Mouse (Mus musculus) frontal cortex, postnatal 14 days (tissue): Measurements from ENCODE around the gene C1qb.

ENCODE experiments used
- DNase-seq, 2 experiments: peaks; one replicate each; pipeline ENCODE4 v3.0.0; 2022; ENCODE audit warnings: low spot score in 2 of 2

Gene C1qb

DNA sequence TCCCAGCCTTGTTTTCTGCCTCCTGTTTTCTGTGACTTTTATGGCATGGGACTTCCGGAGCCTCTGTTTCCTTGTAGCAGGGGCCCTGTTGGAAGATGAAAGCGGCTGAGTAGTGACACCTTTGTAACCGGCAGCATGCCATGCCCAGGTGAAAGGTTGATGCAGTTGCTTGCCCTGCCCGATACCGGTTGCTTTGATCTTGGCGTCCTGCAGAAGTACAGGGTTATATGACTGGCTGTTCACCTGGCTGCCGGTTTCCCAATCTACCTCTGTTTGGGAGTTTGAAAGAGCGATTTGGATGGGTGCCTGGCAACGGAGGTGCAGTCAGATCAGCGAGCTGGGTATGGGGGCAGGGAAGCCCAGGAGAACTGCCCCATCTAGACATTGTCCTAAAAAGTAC lies 43.2 kb downstream of the C1qb start:
- DNase-seq = no peak

DNA sequence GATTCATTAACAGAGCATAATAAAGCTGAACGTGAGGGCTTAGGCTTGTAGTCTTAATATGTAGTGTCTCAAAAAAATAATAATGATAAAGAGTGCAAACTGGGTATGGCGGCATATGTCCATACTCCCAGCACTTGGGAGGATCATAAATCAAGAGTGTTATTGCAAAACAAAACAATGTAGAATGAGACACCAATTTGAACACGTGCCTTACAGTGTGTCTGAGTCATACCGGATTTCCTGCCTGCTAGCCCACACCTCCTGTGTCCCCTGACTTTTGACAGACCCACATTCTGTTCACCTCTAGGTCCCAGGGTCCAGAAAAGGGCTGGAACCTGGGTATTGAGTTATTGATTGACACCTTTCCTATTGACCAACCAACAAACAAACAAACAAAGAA lies 44.0 kb downstream of the C1qb start:
- no peak for DNase-seq

DNA sequence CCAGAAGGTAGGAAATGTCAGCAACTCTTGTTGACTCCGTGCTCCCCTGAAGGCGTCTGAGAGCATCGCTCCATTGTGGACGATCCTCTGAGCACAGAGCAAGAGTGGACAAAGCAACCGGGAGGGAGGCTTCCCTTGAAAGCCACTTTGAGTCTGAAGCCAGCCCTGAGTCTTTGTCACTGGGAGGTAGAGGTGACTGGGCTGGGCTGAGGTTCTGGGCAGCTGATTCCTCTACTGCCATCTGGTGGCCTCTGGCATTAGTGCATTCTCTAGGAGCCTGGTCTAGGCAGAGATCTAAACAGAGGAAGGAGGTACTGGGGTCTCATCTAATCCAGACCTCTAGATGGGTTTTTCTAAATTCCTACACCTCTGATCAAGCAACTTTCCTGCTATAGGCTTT lies 44.9 kb downstream of the C1qb start:
- DNase-seq = peak; percentile 38 to 76

DNA sequence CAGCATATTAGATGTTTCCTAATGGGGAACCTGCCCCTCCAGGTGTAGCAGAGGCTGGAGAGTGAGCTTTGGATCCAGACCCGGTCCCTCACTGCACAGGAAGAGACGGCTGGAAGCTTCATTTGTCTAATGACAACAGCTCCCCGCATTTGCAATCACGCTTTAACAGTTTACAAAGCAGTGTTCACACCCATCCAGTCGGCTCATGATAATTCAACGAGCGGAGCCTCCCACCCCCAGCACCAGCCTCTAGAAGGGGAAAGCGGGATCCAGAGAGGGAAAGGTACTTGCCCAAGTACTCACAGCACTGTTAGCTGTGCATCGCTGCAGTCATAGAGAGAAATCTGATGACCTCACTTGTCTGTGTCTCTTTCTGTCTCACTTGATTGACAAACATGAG lies 47.5 kb downstream of the C1qb start:
- DNase-seq = no peak

DNA sequence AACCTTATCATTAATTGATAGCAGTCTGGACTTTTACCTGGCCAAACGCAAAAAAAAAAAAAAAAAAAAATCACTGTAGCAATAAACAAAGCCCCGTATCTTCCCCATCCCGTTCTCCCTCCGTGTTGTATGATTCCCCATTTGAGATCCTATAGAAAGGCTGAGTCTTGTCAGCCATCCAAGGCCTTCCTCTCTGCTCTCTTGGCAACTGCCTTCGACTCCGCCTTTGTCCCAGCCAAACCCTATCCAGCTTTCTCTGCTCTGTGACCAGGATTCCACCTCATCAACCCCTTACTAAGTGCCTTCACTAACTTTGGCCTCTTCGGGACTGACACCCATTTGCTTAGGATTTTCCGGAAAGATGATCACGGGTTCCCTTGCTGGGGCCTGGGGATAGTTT lies 48.0 kb downstream of the C1qb start:
- DNase-seq = no peak

DNA sequence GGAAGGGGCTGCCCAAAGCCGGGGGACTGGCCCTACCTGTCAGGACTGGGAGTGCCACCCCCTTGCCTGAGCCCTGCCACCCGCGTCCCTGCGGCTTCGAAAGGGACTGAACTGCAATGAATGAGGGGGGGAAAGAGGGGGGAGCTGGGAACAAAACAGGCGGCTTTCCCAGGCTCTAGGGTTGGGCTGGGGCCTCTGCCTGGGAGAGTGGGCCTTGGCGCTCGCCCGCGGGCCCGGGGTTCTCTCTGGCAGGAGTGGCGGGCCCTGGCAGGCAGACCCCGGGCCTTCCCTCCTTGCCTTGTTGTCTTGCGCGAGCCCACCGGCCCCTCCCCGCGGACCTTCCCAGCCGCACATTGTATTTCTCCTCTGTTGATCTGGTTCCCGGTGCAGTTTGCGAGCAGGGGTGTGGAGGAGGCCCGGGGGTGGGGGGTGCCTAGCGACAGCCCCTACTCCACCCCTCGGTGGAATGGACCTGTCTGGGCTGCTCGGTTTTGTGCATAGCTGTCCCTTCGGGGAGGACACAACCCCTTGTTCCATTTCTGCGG lies 49.5 kb downstream of the C1qb start:
- no peak for DNase-seq

DNA sequence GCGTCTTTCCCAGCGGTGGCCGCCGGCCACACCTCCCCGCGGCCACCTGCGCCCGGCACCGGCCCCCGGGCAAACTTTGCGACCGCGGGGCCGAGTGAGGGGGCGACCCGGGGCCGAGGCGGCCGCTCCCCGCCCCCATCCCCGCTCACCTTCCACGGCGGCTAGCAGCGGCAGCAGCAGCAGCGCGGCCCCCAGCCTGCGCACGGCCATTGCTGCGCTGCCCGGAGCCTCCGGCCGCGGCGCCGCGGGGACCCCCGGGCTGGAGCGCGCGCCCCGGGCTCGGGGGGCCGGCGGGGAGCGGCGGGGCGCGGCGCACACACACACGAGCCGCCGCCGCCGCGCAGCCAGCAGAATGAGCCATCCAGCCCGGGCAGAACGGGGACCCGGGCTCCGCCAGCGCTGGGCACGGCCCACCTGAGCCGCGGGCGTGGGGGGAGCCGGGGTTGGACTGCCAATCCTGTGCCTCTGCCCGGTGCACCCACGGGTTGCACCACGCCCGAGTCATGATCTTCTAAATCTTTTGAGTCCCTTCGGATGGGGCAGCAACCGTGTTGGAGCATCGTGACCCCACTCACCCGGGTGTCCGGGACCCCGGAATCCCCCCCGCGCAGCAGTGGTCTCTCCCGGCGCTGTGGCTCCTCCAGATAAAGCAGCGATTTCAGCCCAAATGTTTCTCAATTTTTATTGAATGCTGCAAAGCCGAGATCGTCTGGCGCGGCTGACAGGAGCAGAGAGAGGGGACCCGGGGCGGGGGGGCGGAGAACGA lies 50.2 kb downstream of the C1qb start, which contains the start of gene Ephb2:
TSS of gene Ephb2 (minus strand) at position 368 of the 766 bp plus-strand sequence.
- peak; percentile 62 to 63 for DNase-seq

DNA sequence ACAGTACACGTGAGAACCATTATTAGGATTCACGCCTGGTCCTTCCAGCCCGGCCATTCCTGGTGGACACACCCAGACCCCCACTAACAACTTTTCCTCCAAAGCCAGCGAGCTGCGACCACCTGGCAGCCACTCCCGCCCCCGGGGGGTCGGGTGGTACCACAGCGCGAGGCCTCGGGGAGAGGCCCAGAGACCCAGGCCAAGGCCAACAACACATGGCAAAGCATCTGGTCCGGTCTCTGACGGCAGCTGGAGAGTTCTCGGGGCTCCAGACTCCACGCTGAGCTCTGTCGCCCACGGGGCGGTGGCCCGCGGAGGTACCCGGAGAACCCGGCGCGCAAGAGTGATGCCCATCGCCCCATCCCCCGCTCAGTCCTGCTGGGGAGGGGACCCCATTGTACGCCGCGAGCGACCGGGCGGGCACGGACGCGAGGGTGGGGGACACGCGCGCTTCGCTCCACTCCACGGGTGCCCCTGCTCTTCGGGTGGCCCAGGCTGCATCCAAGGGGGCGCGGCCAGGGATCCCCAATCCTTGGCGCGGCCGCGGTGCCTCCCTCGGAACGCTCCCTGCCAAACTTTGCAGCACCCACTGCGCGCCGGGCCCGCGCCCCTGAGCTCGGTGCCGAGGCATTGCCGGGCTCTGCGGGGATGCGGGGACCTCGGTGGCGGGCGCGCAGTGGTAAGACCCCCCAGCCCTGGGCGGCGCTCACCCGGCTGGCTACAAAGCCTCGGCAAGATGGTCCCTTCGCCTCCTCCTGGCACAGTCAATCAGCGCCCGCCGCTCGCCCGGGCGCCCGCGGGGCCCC lies 51.0 kb downstream of the C1qb start:
- no peak for DNase-seq

DNA sequence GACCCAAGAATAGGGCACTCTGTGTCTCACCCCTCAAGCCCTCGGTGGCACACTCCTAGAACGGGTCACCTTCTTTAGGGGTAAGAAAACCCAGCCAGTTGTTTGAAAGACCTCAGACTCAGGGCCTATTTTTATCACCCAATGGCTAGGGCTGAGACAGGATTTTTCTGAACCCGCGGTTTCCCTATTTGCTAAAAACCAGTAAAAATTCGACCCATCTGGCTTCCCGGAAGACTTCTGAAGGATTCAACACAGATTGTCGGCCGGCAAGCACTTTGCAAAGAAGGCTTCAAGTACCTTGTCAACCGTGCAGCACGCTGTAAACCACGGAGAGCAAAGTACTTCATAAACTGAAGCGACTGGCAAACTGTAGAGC lies 51.6 kb downstream of the C1qb start:
- no peak for DNase-seq

DNA sequence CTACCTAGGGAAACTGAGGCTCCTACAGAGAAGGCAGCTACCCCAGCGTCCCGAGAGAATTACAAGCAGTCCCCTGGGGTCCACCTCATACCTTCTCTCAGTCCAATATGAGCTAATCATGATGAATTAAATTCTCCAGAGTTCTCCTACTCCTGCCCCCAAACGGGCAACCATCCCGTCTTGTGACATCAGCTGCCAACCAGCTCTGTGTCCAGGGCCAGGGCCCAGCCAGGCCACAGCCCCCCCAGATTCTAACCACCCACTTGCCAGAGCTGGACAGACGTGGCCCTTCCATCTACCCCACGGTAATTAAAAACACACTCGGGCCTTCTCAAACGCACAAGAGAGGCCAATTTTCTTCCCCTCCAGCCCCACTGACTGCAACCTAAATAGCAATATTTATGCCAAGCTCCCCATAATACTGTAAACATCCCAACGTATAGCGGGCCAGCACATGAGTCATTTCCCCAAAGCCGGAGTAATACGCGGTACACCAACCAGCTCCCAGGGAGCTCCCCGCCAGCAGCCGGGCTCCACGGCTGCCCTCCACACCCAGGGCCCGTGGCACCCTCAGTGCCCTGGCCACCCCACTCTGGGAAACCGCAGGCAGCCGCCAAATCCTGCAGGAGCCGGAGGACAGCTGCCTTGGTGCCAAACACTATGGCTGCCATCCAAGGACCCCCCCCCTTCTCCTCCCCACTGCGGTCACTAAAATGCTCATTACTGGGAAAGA lies 52.2 kb downstream of the C1qb start:
- no peak for DNase-seq

DNA sequence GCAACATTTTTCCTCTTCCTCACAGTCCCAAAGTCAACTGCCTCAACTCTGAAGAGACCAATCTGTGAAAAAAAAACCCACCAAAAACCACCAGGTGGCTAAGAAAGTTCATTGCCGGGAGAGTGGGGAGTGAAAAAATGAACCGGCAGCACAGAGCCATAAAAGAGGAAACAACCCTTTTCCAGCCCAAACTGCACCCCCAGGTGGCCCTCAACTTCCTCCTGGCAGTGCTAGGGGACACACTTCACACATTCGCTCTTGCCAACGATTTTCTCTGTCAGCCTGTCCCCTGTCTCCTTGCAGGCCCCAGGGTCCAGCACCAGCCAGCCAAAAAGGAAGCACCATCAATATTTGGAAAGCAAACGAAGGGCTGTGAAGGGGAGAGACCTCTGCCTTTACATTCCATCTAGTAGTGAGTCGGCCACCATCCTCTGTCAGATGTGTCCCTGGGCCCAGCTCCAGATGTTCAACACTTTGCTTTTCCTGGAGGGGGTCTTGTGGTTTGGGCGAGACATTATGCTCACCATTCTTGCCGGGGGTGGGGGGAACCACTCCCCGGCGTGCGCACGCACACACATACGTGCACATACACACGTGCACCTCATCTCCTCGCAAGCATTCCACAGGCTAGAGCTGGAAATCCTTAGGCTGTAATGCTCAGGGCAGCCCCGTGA lies 53.3 kb downstream of the C1qb start:
- DNase-seq = no peak

DNA sequence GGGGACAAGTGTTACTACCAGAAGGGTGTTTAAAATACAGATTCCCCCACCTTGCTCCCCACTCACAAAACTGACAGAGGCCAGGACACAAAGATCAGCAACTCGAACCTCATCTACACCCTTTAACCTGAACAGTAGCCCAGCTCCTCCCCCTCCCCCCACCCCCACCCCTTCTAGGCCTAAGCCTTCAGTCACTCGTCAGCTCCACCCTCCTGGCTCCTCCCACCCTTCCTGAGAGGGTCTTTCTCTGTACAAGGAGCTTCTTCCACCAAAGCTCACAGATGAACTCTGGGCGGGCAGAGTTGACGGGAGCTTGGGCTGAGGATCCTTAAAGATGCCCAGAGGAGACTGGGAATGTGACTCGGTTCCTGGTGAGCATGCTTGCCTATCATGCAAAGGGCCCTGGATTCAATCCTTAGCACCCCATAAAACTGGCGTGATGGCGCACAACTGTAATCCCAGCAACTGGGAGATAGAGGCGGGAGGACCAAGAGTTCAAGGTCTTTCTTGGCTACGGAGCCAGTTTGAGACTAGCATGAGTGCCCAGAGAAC lies 55.6 kb downstream of the C1qb start:
- no peak for DNase-seq
